Mouse (Mus musculus): Measurements from ENCODE around the gene Hspg2. TPM values are rescaled to one million over a fixed set of nuclear protein-coding genes. Genes with fewer than 3 reads are reported as not detected.
"Not testable (repeated sequence)": the region's sequence is repeated elsewhere in the genome, so short reads cannot be mapped to it uniquely, and the experiment has no call there.

Hspg2 gene
- total RNA-seq, 2 experiments from 2014 or later = 5.6 to 10.8 TPM

DNA sequence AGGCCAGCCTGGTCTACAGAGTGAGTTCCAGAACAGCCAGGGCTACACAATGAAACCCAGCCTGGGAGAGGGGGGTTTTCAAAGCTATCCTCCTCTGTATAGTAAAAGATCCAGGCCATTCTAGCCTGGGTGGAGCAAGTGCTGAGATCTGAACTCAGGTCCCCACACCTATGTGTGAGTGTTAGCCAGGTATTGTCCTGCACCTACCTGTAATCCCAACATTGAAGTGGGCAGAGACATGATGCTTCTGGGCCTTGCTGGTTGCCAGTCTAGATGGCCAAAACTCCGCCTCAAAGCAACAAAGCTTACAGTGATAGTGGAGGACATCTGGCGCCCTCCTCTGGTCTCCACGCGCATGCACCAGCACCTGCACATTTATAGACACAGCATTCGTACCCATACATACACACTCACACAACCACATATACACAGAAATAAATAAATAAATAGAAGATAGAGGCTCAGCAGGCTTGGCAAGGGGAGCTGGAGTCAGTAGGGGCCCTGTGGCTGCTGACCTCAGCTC, 77.5 kb downstream of the Hspg2 start:
- DNase-seq (ENCODE audit: extremely low spot score in 1 of 2, low spot score in 1 of 2) = peak in 1 of 2 experiments; percentile 49

DNA sequence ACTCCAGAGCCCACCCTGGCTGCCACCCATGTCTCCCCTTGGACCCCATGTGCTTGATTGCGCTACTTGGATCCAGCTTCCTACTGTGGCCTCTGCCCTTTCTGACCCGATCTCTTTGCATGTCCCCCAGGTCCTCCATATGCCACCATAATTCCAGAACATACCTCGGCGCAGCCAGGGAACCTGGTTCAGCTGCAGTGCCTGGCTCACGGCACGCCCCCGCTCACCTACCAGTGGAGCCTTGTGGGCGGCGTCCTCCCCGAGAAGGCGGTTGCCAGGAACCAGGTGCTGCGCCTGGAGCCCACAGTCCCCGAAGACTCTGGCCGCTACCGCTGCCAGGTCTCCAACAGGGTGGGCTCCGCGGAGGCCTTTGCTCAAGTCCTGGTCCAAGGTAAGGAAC, 84.9 kb downstream of the Hspg2 start:
- DNase-seq (ENCODE audit: extremely low spot score in 1 of 2, low spot score in 1 of 2) = no peak

DNA sequence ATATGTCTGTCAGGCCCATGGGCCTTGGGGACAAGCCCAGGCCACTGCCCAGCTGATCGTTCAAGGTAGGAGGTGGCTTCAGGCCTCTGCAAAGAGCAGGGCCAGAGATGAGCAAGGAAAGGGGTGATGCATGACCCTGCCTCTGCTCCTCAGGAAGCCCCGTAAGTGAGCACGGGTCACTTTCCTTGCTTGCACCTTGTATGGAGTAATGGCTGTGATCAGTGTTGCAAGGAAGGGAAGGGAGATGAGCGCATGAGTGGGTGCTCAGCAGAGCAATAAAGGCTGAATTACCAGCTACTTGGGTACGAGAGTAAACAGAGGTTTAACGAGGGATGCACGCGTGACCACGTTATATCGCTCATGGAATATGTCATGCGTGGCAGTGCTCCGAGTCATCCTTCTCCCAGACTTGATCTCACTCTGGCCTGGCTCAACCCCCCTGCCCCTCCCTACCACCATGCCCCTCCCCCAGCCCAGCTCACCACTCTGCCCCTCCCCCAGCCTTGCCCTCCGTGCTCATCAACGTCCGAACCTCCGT, 88.2 kb downstream of the Hspg2 start:
- no peak for DNase-seq (ENCODE audit: extremely low spot score in 1 of 2, low spot score in 1 of 2)

DNA sequence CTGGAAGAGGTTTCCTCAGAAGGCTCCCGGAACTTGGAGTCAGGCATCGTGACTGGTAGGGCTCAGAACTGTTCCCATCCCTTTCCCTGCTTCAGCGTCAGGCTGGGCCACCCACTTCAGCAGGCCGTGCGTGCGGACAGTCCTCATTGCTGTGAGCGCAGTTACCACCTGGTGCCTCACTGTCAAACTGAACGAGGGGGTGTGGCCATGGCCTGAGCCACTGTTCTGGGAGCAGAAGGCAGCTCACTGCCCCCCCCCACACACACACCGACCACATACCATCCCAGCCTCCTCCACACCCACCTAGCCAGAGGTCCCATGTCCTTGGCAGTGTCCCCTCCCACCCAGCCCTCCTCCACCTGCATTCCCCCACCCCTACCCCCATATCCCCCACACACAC, 101.3 kb downstream of the Hspg2 start:
- DNase-seq (ENCODE audit: extremely low spot score in 1 of 2, low spot score in 1 of 2) = no peak

DNA sequence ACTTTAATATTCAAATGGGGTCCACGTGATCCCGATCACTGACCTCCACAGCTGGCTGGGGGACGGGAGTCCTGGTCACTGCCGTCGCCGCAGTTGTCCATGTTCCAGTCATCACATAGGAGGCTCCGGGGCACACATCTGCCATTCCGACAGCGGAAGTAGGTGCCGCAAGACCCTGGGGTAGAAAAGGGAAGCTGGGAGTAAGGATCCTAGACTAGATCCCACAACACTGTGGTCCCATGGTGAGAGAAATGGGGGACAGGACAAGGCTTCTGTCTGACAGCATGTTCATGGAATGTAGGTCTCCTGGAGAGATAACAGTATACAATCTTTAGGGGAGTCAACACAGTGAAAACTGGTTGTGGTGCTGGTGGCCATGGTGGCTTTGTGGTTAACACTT, 105.9 kb downstream of the Hspg2 start, which contains the start of gene Ldlrad2:
Ldlrad2 (minus strand) TSS at position 101 of the 400 bp plus-strand sequence.
- DNase-seq (ENCODE audit: extremely low spot score in 1 of 2, low spot score in 1 of 2) = no peak

DNA sequence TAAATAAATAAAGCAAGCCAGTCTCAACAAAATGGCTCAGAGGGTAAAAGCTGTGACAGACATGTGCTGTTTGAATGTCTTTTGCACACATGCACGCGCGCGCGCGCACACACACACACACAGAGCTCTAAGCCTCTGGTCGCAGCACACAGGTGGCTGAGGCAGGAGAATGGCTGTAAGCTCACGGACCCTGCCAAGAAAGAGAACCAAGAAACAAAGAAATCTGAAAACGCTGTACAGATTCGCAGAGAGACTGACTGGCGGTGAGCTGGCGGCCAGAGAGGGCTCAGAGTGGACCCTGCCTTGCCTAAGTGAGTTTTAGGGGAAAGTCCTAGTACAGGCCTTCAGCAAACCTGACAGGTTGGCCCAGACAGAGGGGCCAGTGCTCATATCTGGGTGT, 108.9 kb downstream of the Hspg2 start:
- DNase-seq (ENCODE audit: extremely low spot score in 1 of 2, low spot score in 1 of 2) = no peak

DNA sequence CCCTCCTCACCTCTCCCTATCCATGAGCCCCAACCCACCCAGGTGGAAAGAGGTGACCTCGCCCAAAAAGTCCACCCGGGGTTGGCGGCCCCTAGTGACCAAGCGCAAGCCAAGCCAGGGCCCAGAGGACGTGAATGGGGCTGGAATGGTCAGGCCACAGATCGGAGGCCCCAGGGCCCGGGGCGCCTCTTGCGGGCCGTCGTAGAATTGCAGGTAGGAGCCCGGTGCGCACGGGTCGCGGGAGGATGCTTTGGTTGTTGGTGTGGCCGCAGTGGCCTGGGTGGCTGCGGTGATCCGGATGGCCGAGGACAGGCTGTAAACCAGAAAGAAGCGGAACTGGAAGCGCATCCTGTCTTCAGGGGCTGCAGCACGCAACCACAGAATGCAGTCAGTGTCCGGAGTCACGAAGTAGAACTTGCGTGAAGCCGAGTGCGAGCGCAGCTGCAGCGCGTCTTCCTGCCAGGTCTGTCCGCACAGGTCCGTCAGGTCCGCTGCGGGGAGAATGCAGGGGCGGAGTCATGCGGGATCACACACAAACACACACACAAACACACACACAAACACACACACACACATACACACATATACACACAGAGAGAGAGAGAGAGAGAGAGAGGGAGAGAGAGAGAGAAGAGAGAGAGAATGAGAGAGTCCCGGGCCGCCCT, 109.7 kb downstream of the Hspg2 start:
- DNase-seq (ENCODE audit: extremely low spot score in 1 of 2, low spot score in 1 of 2) = peak; percentile 17 to 35

DNA sequence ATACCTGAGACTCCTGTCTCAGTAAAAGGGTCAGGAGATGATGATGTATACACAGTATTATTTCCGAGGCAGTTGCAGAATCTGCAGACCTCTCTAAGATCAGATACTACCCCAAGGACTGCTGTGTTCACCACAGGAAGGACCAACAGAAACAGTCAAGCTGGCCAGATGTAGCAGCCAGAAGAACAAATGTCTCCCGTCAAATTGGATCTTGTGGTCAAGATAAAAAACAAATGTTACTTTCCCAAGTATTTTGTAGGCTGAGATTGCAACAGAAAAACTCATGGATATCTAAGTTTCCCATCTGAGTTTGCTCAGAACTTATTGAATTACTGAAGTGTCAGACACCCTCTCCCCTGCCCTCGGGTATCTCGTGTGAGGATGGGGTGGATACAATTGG, 111.2 kb downstream of the Hspg2 start:
- DNase-seq (ENCODE audit: extremely low spot score in 1 of 2, low spot score in 1 of 2) = no peak

DNA sequence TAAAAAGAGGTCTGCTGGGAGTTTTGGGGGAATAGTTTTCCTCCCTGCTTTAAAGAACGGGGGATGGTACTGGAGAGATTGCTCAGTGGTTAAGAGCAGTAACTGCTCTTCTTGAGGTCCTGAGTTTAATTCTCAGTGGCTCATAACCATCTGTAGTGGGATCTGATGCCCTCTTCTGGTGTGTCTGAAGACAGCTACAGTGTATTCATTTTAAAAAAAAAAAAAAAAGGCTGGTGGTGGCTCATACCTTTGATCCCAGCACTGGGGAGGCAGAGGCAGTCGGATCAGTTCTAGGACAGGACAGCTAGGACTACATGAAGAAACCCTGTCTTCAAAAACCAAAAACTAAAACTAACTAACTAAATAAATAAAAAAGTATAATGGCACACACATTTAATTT, 111.7 kb downstream of the Hspg2 start:
- DNase-seq (ENCODE audit: extremely low spot score in 1 of 2, low spot score in 1 of 2) = no peak

DNA sequence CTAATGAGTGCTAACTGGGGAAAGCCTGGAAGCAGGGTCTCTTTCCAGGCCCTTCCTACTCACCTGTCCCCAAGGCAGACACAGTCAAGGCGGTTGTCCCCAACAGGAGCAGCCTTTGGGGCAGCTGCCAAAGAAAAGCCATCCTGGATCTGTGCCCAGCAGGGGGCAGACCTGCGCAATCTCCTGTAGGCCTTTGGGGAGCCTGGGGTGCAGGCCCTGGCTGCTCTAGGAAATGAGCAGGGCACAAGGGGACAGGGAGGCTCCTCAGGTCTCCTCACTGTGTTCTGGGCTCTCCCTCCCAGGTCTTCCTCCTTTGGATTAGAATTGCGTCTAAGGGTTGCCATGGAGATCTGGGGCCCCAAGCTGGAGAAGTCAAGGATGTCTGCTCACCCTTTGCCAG, 113.2 kb downstream of the Hspg2 start:
- no peak for DNase-seq (ENCODE audit: extremely low spot score in 1 of 2, low spot score in 1 of 2)

DNA sequence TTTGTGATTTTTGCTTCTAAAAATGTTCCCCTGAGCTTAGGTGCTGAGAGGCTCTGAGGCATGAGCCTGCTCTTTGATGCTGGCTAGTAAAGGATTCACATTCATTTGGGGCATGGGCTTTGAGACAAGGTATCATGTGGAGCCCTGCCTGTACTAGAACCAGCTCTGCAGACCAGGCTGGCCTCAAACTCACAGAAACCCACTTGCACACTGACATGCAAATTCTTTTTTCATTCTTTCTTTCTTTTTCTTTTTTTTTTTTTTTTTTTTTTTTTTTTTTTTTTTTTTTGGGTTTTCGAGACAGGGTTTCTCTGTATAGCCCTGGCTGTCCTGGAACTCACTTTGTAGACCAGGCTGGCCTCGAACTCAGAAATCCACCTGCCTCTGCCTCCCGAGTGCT, 120.5 kb downstream of the Hspg2 start:
- DNase-seq (ENCODE audit: extremely low spot score in 1 of 2, low spot score in 1 of 2) = not testable (repeated sequence)

DNA sequence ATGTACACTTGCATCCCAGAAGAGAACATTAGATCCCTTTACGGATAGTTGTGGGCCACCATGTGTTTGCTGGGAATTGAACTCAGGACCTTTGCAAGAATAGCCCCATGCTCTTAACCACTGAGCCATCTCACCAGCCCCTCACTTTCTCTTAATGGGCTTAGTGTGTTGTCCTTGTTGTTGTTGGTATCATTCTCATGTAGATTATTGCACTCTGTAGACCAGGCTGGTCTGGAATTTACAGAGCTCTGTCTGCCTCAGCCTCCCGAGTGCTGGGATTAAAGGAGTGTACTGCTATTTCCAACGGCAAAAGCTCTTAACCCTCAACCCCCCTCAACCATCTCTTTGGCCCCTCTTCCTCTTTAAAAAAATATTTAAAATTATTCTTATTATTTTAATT, 121.0 kb downstream of the Hspg2 start:
- no peak for DNase-seq (ENCODE audit: extremely low spot score in 1 of 2, low spot score in 1 of 2)

DNA sequence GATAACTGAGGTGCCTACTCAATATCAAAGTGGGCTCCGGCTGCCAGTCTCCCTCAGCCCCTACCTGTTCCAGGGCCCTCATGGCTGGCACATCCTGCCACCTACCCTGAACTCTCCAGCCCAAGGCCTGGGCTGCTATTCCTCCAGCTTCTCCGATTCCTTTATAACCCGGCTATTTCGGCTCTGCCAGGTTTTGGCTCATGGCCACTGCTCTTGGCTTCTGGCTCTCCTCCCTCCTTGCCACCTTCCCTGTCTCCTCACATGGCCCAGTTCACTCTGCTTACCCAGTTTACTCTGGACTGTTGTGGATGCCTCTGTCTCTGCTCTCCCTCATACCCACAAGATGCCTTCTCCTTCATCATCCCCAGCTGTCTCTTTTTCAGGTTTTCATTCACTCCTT, 122.4 kb downstream of the Hspg2 start:
- no peak for DNase-seq (ENCODE audit: extremely low spot score in 1 of 2, low spot score in 1 of 2)

DNA sequence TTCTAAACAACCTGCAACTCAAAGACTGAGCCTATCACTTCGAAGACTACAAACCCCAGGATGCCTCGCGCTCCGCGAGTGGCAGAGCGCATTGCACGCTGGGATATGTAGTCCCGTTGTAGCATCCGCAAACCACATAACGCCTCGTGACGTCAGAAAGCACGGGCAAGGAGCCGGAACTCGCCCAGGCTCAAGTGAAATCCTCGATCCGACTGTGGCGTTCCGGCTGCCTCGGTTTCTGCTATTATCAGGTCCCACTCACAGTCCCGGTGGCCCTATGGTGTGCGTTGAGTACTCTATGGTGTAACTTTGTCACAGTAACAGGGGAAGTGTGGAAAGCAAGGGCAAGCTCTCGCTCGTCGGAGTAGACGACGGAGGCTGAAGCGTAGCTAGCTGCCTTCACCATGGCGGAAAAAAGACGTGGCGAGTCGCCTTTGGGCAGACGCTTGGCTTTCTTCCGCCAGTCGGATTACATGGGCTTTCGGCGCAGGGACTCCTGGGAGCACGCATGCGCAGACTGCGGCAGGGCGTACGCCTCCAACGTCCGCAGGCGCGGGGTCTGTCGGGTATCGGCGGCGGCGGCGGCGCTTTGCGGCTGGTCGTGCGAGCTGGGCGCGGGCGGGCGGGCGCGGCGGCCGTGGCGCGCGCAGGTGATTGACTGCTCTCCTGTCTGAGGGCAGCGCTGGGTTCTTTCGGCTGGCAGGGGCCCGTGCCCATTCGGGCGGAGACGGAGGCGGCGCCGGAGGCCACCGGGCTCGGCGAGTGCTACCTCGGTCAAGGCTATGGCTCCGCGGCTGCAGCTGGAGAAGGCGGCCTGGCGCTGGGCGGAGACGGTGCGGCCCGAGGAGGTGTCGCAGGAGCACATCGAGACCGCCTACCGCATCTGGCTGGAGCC, 125.3 kb downstream of the Hspg2 start, which contains the start of gene Usp48:
Usp48 (plus strand) TSS at position 155 of the 895 bp plus-strand sequence.
- DNase-seq (ENCODE audit: extremely low spot score in 1 of 2, low spot score in 1 of 2) = peak; percentile 97 to 98

DNA sequence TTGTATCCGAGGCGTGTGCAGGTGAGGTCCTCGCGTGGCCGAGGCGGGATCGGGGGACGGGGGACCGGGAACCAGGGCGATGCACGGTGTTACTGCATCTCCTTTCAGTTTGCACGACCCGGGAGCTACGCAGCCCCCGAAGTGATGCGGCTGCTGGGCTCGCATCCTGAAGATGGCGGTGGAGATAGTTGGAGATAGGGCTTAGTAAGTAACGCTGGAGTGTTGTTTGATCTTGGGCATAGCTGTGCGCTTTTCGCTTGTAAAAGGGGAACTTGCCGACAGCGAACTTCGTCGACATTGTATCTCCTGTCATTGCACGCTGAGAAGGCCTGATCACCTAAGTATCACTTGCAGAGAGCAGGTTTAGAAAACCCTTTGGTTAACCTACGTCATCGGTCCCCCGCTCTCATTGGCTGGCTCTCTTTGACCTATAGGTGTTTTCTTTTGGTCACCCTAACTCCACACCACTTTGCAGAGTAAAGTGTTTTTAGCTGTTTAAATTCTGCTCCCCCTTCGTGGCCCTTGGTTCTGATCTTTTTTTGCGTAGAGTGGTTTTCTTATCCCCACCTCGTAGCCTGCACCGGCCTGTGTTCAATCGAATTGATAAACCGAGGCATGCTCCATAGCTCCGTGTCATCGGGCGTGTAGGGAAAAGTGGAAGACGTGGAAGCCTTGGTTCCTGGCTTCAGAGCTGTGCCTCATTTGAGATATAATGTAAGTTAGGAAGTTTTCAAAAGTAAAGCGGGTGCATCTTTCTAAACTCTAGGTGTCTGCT, 126.1 kb downstream of the Hspg2 start:
- peak in 1 of 2 experiments; percentile 25 for DNase-seq (ENCODE audit: extremely low spot score in 1 of 2, low spot score in 1 of 2)

DNA sequence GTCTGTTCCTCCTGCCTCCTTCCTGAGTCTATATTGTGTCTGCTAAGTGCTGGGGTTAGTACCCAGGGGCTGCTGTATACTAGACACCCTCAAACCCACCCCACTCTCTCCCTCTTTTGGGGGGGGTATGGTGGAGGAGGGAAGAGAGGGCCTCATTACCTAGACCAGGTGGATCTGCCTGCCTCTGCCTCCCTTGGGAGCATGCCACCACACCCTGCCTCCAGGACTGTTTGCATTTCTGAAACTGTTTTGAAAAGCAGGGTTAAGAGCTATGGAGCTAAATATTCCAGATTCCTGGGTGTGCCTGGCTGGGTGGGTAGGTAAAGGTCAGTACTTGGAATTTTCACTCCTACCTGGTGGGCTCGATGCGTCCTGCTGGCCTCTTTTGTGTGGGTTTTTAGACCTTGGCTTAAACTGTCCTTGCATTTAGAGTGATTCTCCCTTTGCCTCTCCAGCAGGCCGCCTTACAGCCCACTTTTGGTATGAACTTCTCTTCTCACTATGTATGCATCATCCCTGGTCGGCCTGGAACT, 128.6 kb downstream of the Hspg2 start:
- DNase-seq (ENCODE audit: extremely low spot score in 1 of 2, low spot score in 1 of 2) = no peak

DNA sequence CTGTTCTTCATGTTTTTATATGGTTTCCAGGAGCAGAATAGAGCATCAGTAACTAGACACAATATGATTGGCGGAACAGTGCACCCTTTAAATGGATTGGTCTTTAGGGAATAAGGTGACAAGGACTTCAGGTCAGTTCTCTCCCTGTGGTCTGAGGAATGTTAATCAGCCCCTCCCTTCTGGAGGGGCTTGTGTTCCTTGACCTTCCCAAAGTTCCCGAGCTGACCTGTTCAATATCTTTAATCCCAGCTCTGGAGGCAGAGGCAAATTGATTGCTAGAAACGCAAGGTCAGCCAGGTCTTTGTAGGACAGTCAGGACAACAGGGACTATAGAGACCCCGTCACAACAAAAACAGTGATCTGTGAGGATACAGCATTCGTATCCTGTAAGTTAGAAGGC, 130.0 kb downstream of the Hspg2 start:
- no peak for DNase-seq (ENCODE audit: extremely low spot score in 1 of 2, low spot score in 1 of 2)

DNA sequence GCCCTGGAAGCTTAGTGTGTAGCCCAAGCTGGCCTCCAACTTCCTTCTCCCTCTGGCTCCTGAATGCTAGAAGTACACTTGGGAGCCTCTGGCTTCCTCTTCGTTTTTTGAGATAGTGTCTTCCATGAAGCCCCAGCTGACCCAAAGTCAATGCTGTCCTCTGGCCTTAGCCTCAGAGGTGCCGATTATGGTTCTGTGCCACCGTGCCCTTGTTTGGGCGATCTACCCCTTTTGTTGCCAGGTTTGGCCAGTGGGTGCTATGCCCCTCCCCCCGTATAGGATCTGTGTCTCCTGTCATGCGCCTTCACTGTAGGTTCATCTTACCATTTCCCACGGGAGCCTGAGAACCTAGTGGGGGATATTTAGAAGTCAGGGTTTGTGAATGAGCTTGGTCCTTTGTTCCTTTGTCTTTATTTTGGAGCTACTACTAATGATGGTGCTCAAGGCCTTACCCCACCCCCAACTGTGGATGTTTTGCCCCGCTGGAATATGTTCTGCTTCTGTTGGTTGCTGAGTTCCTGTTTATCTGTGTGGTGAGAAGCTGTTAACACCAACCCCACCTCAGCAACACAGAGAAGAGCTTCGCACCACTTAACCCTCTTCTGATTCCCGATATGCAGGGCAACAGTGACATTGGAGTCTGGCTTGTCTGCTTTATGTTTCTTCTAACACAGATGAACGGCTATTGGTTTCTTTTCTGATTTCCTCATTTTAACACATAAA, 135.0 kb downstream of the Hspg2 start:
- no peak for DNase-seq (ENCODE audit: extremely low spot score in 1 of 2, low spot score in 1 of 2)

DNA sequence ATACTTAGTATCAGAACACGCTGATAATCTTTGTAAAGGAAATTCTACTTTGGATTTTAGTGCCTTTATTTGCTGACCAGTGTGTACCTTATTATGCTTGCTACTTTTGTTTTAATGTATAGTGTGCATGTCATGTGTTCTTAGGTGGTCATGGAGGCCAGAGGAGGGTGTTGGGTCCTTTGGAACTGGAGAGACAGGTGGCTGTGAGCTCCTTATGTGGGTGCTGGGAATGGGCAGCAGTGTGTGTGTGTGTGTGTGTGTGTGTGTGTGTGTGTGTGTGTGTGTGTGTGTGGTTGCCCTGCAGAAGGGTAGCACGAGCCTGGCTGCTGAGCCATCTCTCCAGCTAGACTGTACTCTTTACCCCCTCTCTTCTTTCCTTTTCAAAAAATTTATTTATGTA, 138.5 kb downstream of the Hspg2 start:
- DNase-seq (ENCODE audit: extremely low spot score in 1 of 2, low spot score in 1 of 2) = no peak

DNA sequence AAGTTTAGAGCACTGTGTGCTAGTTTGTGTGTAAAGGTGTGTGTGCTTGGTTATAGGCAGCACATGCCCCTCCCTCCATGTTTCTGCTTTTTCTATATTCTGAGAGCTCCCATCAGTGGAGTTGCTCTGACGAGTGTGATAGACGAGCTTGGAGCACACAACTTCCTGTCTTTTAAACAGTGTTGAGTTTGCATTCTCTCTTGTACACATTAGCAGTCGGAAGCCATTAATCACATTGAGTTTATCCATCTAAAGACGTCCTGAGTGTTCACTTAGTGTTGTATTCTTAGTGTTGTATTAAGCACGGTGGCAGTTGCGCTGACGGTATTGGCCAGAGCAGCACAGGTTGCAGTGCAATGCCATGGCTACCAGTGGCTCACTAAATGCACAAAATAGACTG, 140.7 kb downstream of the Hspg2 start:
- no peak for DNase-seq (ENCODE audit: extremely low spot score in 1 of 2, low spot score in 1 of 2)

Measured in layer of hippocampus, postnatal 25 days (tissue).